Mouse (Mus musculus) forebrain, embryonic 11.5 days (tissue): ENCODE measurements at regions not wholly inside any gene's neighbourhood (a gene's known extent, or its start where the extent isn't known, plus 50 kb on each side); places are given as distances from the start of the nearest gene placed in this dataset.
A peak's percentile ranks its signal among the peaks of the same experiment; 100 is the strongest.

Experiments
- ATAC-seq: fragments of 200-750 bp; cut with Nextera tagmentation; replicated peaks from 2 replicates; pipeline ENCODE4 v1.8.0; 2017; ENCODE audit warnings: moderate TSS enrichment; ENCODE audit not compliant: low FRiP score
- DNase-seq: peaks from one replicate; pipeline ENCODE4 v3.0.0-alpha.2; 2017; ENCODE audit warnings: low spot score
- H3K27ac ChIP-seq: fragments of 300-500 bp; sonication (generic); 2 replicates; pipeline ENCODE4 v1.5.1; 2014; ENCODE audit warnings: low read depth, low read length
- H3K27me3 ChIP-seq: fragments of 300-500 bp; sonication (generic); 2 replicates; pipeline ENCODE4 v1.6.1; 2014; ENCODE audit warnings: mild to moderate bottlenecking, low read length, mixed read lengths; ENCODE audit not compliant: control insufficient read depth, insufficient read depth
- H3K36me3 ChIP-seq: fragments of 300-500 bp; sonication (generic); 2 replicates; pipeline ENCODE4 v1.6.1; 2014; ENCODE audit warnings: mild to moderate bottlenecking, low read length, moderate library complexity, mixed read lengths; ENCODE audit not compliant: control insufficient read depth, insufficient read depth
- H3K4me1 ChIP-seq: fragments of 300-500 bp; sonication (generic); replicated peaks from 2 replicates; pipeline ENCODE4 v1.6.1; 2014; ENCODE audit warnings: low read length, mixed read lengths; ENCODE audit not compliant: control insufficient read depth, insufficient read depth
- H3K4me2 ChIP-seq: fragments of 300-500 bp; sonication (generic); 2 replicates; pipeline ENCODE4 v1.6.1; 2014; ENCODE audit warnings: low read depth, mild to moderate bottlenecking, low read length, moderate library complexity, mixed read lengths; ENCODE audit not compliant: severe bottlenecking
- H3K4me3 ChIP-seq: fragments of 300-500 bp; sonication (generic); 2 replicates; pipeline ENCODE4 v1.5.1; 2014; ENCODE audit warnings: low read depth, low read length
- H3K9ac ChIP-seq: fragments of 300-500 bp; sonication (generic); 2 replicates; pipeline ENCODE4 v1.6.1; 2014; ENCODE audit warnings: low read length
- H3K9me3 ChIP-seq: fragments of 300-500 bp; sonication (generic); 2 replicates; pipeline ENCODE4 v1.6.1; 2016; ENCODE audit warnings: low read length, mixed read lengths; ENCODE audit not compliant: control insufficient read depth
- WGBS: fragments of 180-500 bp; shearing (Covaris S2); extraction: QIAGEN DNeasy Blood & Tissue Kit; methylation state at CpG from one replicate; pipeline ENCODE4 v1.1.7; 2014; 5-methylcytosine and 5-hydroxymethylcytosine counted together

DNA sequence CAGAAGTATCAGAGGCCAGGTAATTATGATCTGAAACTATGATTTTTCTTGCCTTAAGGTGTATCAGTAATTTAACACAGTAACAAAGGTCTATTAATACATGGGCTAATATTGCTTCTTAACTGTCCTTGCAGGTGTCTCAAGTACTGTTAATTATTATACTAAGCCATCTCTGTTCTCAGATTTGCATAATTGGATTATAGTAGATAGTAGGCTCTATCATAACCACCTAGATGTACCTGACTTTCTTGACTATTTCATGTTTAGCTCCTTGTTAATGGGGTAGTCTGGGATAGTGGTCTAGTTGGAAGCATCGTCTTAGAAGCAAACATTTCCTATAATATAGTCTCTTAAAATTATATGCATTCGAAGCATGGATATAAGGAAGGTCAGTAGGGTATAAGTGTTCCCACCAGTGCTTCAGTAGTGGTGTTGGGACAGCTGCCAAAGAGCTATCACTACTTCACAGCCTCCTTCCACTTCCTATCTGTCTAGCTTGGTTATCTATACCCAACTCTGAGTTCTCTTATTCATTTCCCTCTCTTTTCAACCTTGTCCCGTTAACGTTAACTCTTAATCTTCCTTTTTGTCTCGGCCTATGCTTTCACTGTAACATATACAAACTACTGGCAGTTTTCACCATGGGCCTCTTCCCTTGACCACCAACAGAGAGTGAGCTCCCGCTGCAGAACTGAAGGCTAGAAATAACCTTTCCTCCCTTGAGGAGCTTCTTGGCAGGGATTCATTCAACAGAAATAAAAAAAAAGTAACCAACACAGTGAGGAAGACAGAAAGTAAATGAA lies 630.9 kb upstream of the Lcorl start:
- WGBS = 84% methylated on average over 6 of the region's 6 CpGs
- no peaks in the 10 kb centered on the region for H3K36me3 ChIP-seq
- H3K4me1 ChIP-seq = no peaks in the 10 kb centered on the region
- no peak for DNase-seq
- no peak overlapping the region for H3K4me3 ChIP-seq
- no peak for ATAC-seq
- no peaks in the 10 kb centered on the region for H3K27me3 ChIP-seq
- H3K27ac ChIP-seq = no peak overlapping the region
- H3K9me3 ChIP-seq = no peaks in the 10 kb centered on the region
- H3K4me2 ChIP-seq = no peak overlapping the region
- H3K9ac ChIP-seq = no peak overlapping the region

DNA sequence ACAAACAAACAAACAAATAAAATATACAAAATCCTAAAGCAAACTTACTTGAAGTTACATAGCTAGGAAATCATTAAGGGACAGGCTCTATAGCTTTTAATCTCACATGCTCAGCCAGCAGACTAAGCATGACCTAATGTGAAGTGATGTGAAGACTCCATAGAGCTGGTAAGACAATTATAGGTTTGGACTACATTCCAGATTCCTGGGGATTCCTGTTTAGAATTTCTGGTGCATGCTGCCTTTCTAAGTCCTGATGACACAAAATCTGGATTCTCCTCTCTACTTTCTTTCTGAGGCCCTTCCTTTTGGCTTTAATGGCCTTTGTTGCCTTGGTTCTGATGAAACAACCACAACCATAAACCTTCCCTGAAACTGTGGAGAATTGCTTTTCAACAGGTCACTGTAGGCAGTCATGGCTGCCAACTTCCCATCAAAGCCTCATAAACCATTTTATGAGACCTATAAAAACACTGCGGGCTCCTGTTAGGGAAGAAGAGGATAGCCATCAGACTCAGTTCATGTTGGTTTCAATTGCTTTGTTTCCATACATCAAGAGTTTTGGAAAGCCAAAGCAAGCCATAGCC lies 629.4 kb upstream of the Lcorl start:
- H3K36me3 ChIP-seq = no peaks in the 10 kb centered on the region
- 92% methylated on average over 1 of the region's 1 CpGs for WGBS
- ATAC-seq = no peak
- H3K4me2 ChIP-seq = no peak overlapping the region
- H3K4me1 ChIP-seq = no peaks in the 10 kb centered on the region
- no peak overlapping the region for H3K9ac ChIP-seq
- no peaks in the 10 kb centered on the region for H3K9me3 ChIP-seq
- no peaks in the 10 kb centered on the region for H3K27me3 ChIP-seq
- no peak for DNase-seq
- no peak overlapping the region for H3K27ac ChIP-seq
- H3K4me3 ChIP-seq = no peak overlapping the region

DNA sequence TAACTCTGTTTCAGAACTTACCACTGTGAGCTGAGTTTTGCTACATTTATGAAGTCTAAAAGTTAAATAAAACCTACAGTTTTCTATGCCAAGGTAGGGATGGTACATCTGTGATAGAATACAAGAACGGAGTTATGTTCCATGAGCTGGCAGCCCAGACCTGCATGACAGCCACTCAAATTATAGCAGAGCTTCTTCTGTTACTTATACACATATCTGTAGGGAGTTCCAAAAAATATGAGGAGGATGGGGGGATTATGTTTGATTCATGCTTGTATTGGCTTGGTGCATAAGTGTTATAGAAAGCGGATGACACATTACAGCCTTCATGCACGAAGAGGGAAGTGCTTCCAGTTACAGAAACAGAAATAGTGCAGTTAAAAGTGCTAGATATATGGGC lies 598.9 kb upstream of the Lcorl start:
- no peaks in the 10 kb centered on the region for H3K4me1 ChIP-seq
- ATAC-seq (no peak), DNase-seq (no peak)
- no peaks in the 10 kb centered on the region for H3K9me3 ChIP-seq
- H3K27ac ChIP-seq = no peak overlapping the region
- H3K9ac ChIP-seq = no peak overlapping the region
- H3K36me3 ChIP-seq = no peaks in the 10 kb centered on the region
- H3K4me3 ChIP-seq = no peak overlapping the region
- 89% methylated on average over 3 of the region's 3 CpGs for WGBS
- H3K27me3 ChIP-seq = no peaks in the 10 kb centered on the region
- H3K4me2 ChIP-seq = no peak overlapping the region

DNA sequence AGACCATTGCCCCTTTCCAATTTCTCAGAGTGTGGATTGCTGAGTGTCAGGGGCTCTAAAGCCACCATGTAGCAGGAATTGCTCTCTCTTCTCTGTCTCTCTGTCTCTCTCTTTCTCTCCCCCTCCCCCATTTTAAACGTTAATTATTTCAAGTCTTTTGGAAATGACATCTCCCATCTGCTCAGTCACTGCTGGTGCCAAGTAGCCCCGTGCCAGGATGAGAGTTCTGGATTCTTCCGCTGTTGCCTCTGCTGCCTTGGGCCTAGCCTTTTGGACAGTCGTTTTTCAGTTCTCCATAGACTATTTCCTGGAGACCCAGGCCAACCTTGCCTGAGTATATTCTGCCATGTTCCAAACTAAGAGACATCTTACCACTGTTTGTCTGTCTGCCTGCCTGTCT lies 590.9 kb upstream of the Lcorl start:
- Histone ChIP-seq H3K9me3 (no peaks in the 10 kb centered on the region), H3K4me1 (no peaks in the 10 kb centered on the region), H3K27ac (no peak overlapping the region), H3K9ac (no peak overlapping the region), H3K4me3 (no peak overlapping the region), H3K27me3 (no peaks in the 10 kb centered on the region), H3K4me2 (no peak overlapping the region), H3K36me3 (no peaks in the 10 kb centered on the region)
- 78% methylated on average over 4 of the region's 4 CpGs for WGBS
- ATAC-seq = no peak
- no peak for DNase-seq

DNA sequence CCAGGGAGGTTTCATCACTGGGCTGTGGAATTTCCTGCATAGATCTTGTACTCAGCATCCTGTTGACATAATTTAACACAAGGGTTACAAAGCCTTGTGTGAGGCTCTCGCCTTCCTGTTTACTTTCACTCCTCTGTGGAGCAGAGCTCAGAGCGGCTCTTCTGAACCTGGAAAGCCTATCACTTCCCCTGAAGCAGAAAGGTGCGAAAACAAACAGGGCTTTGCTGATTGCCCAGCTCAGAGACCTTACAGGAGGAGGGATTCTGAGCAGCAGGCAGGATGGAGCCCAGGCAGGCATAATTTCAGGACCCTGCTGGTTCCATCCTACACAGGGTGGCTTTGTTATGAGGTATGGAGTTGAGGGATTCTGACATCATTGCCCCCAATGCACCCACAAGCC lies 588.4 kb upstream of the Lcorl start:
- H3K36me3 ChIP-seq = no peaks in the 10 kb centered on the region
- H3K9me3 ChIP-seq = no peaks in the 10 kb centered on the region
- ATAC-seq (no peak), DNase-seq (no peak)
- no peak overlapping the region for H3K4me2 ChIP-seq
- no peak overlapping the region for H3K4me3 ChIP-seq
- H3K27me3 ChIP-seq = no peaks in the 10 kb centered on the region
- no peaks in the 10 kb centered on the region for H3K4me1 ChIP-seq
- H3K9ac ChIP-seq = no peak overlapping the region
- WGBS = 49% methylated on average over 3 of the region's 3 CpGs
- no peak overlapping the region for H3K27ac ChIP-seq

DNA sequence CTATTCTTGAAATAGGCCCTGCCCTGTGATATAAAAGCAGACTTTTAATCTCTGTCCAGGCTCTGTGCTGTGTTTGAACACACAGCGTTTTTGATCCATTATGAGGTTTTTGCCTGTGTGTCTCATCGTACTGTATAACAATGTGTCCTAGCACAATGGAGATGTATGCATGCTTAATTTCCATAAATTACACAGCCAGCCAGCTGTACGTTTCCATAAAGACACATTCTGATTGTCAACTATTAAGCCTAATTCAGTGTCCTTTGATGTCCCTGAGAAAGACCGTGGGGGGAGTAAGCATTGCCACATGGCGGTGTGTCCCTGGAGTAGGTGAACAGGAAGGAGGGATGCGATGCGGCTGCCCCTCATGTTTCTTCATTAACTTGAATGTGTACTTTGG lies 587.7 kb upstream of the Lcorl start:
- peak; percentile 51; the same call in 1 of the 2 replicates for ATAC-seq
- Histone ChIP-seq H3K9ac (no peak overlapping the region), H3K36me3 (no peaks in the 10 kb centered on the region), H3K4me3 (no peak overlapping the region), H3K27me3 (no peaks in the 10 kb centered on the region), H3K27ac (no peak overlapping the region), H3K9me3 (no peaks in the 10 kb centered on the region), H3K4me1 (no peaks in the 10 kb centered on the region), H3K4me2 (no peak overlapping the region)
- WGBS = 39% methylated on average over 7 of the region's 7 CpGs
- no peak for DNase-seq

DNA sequence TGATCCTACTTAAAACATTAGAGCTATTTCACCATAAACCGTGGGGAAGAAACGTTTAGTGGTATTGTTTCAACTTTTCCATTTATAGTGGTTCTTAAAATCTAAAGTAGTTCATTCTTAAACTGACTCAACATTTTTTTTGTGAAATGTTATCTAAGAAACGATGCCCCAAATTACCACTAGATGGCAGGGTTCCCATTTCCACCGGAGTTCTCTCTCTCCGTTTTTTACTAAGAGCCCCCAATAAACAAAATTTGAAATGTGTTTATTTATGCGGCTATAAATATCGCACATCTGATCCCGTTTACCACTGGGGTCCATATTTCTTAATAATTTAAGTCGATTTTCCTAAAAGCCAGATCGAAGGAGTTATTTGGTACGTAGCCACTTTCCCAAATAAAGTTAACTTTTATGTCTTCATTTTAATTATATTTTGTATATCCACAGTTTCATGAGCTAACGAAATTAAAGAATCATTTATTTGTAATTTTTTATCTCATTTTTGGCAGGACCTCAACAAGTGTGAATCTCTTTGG lies 586.5 kb upstream of the Lcorl start:
- Histone ChIP-seq H3K27ac (no peak overlapping the region), H3K9ac (no peak overlapping the region), H3K9me3 (no peaks in the 10 kb centered on the region), H3K27me3 (no peaks in the 10 kb centered on the region), H3K4me1 (no peaks in the 10 kb centered on the region), H3K4me2 (no peak overlapping the region), H3K4me3 (no peak overlapping the region), H3K36me3 (no peaks in the 10 kb centered on the region; the same call in 1 of the 2 replicates)
- DNase-seq = no peak
- 15% methylated on average over 12 of the region's 12 CpGs for WGBS
- no peak for ATAC-seq

DNA sequence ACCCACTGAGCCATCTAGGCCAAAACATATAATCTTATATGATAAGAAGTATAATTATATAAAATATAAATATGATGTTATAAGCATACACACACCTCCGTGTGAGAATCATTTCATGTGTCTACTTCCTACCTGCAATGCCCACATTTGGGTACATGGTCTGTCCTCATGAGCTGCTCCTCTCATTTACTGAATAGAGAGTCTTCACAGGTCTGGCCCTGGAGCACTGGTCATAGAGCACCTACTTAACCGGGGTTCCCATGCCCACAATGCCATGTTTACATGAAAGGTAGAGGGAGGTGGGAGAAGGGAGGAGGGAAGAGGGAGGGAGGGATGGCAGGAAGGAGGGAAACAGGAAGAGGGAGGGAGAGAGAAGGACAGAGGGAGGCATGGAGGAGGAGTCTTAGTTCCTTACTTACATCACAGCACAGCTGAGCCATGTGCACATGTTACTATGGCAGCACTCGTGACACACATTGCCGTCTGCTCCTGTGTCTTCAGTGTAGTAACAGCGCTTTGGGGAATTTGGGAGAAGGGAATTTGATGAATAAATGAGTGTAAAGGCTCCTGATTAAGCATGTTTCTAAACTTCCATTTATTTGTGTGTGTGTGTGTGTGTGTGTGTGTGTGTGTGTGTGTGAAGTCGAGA lies 585.3 kb upstream of the Lcorl start:
- Histone ChIP-seq H3K4me1 (no peaks in the 10 kb centered on the region), H3K27ac (no peak overlapping the region), H3K4me3 (no peak overlapping the region), H3K27me3 (no peaks in the 10 kb centered on the region), H3K4me2 (no peak overlapping the region), H3K9ac (no peak overlapping the region), H3K36me3 (no peaks in the 10 kb centered on the region; the same call in 1 of the 2 replicates), H3K9me3 (no peaks in the 10 kb centered on the region)
- DNase-seq (no peak), ATAC-seq (0 out of 2 replicates have a peak, but pooled peaks have one; percentile 28)
- 83% methylated on average over 6 of the region's 6 CpGs for WGBS
